Mouse (Mus musculus): ENCODE data around the gene Aldh1l2. TPM values are rescaled to one million over a fixed set of nuclear protein-coding genes. Genes with fewer than 3 reads are reported as not detected.
A peak's percentile ranks its signal among the peaks of the same experiment; 100 is the strongest.
"Not testable (repeated sequence)": the region's sequence is repeated elsewhere in the genome, so short reads cannot be mapped to it uniquely, and the experiment has no call there.

Aldh1l2 gene
- total RNA-seq (2021), result 10 to 100 TPM; 10.3 to 13.0 TPM
- long read RNA-seq, experiment 1, full-length matches to known transcripts, result 2 of 5 reads
- long read RNA-seq, experiment 1, partial matches to known transcripts, result 0 of 5 reads
- long read RNA-seq, experiment 1, other reads (novel, unspliced or antisense), result 3 of 5 reads
- long read RNA-seq, experiment 2, full-length matches to known transcripts, result 1 of 2 reads
- long read RNA-seq, experiment 2, partial matches to known transcripts, result 0 of 2 reads
- long read RNA-seq, experiment 2, other reads (novel, unspliced or antisense), result 1 of 2 reads

GRCm38 (mm10) chr10:83533910-83534283 lies at the start of gene Aldh1l2:
TSS of gene Aldh1l2 (minus strand) at chr10:83534140.
- peak; percentile 80 to 85 for DNase-seq

GRCm38 (mm10) chr10:83565449-83566441 lies 31.8 kb upstream of the Aldh1l2 start:
- DNase-seq, result no peak

DNA sequence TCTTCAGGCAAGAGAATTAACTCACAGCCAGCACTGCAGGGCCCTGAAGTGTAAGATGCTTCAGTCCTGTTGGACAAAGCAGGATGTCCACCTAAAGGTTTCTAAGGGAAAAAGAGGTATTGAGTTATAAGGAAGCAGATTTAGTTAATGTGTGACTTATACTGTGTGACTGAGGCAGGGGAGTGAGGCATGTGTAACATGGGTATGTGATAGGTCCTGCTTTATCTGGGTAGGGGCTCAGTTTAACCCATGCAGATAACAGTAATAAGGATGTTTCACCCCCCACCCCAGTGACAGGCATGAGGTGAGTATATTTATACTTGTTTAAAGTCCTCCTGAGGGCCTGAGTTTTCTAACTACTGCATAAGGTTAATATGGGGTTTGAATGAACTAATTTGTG lies 29.1 kb upstream of the Aldh1l2 start:
- DNase-seq, result no peak

GRCm38 (mm10) chr10:83545341-83545740 lies 11.4 kb upstream of the Aldh1l2 start:
- DNase-seq, result no peak

- DNase-seq, result no peak
Observed at GRCm38 (mm10) chr10:83544103-83544479, 10.2 kb upstream of the Aldh1l2 start.

- DNase-seq, result peak; percentile 96 to 98
Observed at GRCm38 (mm10) chr10:83543439-83544102, 9.6 kb upstream of the Aldh1l2 start, which contains the start of gene Washc4. TSS of gene Washc4 (plus strand) at chr10:83543752.

GRCm38 (mm10) chr10:83542241-83542640 lies 8.3 kb upstream of the Aldh1l2 start:
- no peak for DNase-seq

- no peak for DNase-seq
Observed at GRCm38 (mm10) chr10:83540092-83540491, 6.2 kb upstream of the Aldh1l2 start.

DNA sequence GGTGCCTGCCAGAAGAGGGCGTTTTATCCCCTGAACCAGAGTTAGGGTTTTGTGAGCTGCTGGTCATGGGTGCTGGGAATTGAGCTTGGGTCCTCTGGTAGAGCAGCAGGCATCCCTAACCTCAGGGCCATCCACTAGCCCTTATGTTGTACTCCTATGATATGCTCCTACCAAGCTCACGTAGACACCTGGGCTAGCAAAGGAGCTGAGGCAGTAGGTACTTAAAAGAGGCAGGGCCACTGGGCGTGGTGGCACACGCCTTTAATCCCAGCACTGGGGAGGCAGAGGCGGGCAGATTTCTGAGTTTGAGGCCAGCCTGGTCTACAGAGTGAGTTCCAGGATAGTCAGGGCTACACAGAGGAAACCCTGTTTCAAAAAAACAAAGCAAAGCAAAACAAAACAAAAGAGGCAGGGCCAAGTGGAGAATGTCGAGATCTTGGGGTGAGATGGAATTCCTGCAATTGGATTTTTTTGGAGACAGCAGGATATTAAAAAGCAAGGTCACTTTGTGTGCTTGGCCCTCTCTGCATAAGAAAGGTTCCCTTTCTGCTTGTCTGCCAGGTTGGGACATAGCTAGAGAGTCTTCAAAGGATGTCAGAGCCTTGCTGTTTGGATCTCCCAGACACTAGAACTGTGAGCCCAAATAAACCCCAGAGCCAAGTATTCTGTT lies 5.5 kb upstream of the Aldh1l2 start:
- no peak for DNase-seq

- DNase-seq, result no peak
Observed at GRCm38 (mm10) chr10:83536436-83536835, 2.5 kb upstream of the Aldh1l2 start.

- DNase-seq, result peak; percentile 73 to 80
Observed at GRCm38 (mm10) chr10:83533258-83533909, 556 bp downstream of the Aldh1l2 start.

- DNase-seq, result no peak
Observed at GRCm38 (mm10) chr10:83530384-83530967, 3.5 kb downstream of the Aldh1l2 start.

DNA sequence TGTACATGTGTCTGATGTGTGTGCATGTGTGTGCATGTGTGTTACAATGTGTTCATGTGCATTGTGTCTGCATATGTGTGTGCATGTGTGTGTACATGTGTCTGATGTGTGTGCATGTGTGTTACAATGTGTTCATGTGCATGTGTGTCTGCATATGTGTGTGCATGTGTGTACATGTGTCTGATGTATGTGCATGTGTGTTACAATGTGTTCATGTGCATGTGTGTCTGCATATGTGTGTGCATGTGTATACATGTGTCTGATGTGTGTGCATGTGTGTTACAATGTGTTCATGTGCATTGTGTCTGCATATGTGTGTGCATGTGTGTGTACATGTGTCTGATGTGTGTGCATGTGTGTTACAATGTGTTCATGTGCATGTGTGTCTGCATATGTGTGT lies 9.7 kb downstream of the Aldh1l2 start:
- DNase-seq, result not testable (repeated sequence)

- no peak for DNase-seq
Observed at GRCm38 (mm10) chr10:83520990-83521389, 12.9 kb downstream of the Aldh1l2 start.

DNA sequence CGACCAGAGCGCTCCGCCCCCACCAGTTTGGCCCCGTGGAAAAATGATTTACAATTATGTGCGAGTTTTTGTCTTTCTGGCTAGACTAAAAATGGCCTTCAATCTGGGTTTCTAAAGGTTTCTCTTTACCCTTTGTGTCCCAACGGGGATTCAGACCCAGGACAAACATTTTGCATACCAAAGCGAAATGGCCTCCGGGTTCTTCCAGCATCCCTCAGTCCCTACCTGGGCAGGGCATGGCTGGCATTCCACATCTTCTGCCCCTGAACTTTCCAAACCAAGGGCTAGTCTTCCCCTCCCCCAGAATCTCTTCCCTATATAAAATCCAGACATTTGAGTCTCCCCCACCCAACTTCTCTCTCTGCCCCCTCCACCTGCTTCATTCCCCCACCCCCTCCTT lies 20.2 kb downstream of the Aldh1l2 start:
- no peak for DNase-seq

DNA sequence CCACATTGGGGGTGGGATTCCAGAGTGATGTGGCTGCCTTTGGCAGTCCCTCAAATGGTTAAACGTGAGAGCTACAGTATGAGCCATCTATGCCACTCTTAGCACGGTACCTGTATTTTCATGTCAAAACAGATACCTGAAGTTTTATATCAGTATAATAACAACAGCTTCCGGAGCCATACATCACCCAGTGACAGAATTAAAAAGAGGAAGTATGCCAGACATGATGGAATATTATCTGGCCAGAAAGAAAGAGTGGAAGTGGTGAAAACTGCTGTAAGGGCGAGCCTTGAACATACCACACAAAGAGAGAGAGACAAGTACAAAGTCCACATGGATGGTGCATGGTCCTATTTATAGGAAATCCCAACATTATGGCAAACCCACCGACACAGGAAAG lies 22.6 kb downstream of the Aldh1l2 start:
- no peak for DNase-seq

DNA sequence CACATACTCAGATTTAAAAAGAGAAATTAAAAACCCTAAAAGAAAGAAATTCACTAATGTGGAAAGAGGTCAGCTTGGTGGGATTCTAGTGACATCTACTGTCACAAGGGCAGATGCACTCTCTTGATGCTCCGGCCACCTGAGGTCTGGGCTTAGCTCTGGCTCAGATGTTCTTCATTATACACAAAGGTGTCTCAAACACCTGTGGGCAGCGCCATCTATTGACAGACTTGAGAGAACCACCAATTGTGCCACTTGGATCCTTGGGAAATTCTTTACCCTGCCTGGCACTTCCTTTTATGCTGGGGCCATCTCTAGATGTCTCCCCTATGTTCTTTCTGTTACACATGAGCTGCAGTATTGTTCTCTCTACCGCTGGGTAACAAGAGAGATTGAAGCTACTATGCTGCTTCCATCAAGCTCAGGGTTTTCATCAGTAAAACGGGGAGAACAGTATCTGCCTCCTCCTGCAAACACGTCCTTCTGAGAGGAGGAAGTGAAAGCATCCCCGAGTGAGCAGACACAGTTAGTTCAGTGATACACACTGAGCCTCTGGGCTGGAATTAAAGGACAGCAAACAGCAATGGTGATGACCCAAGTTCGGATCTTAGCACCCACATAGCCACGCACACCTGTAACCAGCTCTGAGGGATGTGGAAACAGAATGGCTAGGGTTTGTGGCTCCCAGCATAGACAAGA lies 24.8 kb downstream of the Aldh1l2 start:
- DNase-seq, result peak in 1 of 2 experiments; percentile 7

- DNase-seq, result no peak
Observed at GRCm38 (mm10) chr10:83497321-83497720, 36.6 kb downstream of the Aldh1l2 start.

- no peak for DNase-seq
Observed at GRCm38 (mm10) chr10:83490506-83490905, 43.4 kb downstream of the Aldh1l2 start.

DNA sequence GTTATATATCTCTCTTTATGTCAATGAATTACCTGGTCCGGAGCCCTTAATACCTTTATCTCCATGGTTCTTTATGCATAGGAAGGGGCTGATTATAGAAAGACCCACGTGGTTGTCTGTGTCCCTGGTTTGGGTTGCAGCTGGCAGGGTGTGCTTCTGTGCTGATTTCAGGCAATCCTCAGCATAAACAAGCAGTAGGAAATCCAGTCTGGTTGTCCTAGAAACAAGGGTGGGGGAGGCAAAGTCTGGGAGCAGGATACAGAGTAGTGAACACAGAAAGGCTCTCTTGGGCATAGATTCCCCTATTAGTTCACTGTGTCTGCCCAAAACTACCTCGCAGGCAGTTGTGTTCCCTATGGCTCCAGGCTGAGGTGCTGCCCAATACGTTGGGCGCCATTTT lies 56.7 kb downstream of the Aldh1l2 start:
- no peak for DNase-seq

Measured in heart, adult 18-20 months (tissue).